Mouse (Mus musculus) spleen, embryonic (tissue): ENCODE measurements around the gene Rassf3.

Experiments used
- CTCF ChIA-PET: fragments of 350-600 bp; sonication (Branson Sonifier 250); formaldehyde crosslinking; loops from one replicate; lab custom pipeline; 2022; lab: Charles Lee

Rassf3 gene

GRCm38 (mm10) chr10:121476190-121476967 is at the start of gene Rassf3:
Rassf3 (minus strand) TSS chr10:121476347.
- CTCF ChIA-PET: no interaction called here

GRCm38 (mm10) chr10:121520923-121521585 is 44.9 kb upstream of the Rassf3 start:
- CTCF ChIA-PET: no interaction called here

GRCm38 (mm10) chr10:121519710-121520109 is 43.6 kb upstream of the Rassf3 start:
- CTCF ChIA-PET: interaction anchor here (0.7 kb wide), 1 partner anchor 64 kb away, joined by 4 read pairs; no protein-coding TSS in a partner anchor

- CTCF ChIA-PET: interaction anchor here (0.6 kb wide), 1 partner anchor 150 kb away, joined by 9 read pairs; no protein-coding TSS in a partner anchor
Measured at GRCm38 (mm10) chr10:121516008-121516600, 40.0 kb upstream of the Rassf3 start.

- CTCF ChIA-PET: no interaction called here
Measured at GRCm38 (mm10) chr10:121509751-121510643, 33.9 kb upstream of the Rassf3 start.

GRCm38 (mm10) chr10:121507755-121508544 is 31.8 kb upstream of the Rassf3 start:
- CTCF ChIA-PET: no interaction called here

GRCm38 (mm10) chr10:121506731-121507583 is 30.8 kb upstream of the Rassf3 start:
- CTCF ChIA-PET: interaction anchor here (0.6 kb wide), 1 partner anchor 14 kb away, joined by 3 read pairs; no protein-coding TSS in a partner anchor

- CTCF ChIA-PET: interaction anchor here (0.7 kb wide), 1 partner anchor 46 kb away, joined by 7 read pairs; no protein-coding TSS in a partner anchor
Measured at GRCm38 (mm10) chr10:121505929-121506328, 29.8 kb upstream of the Rassf3 start.

- CTCF ChIA-PET: interaction anchor here (0.7 kb wide), 2 partner anchors 16 to 47 kb away, joined by 3 to 7 read pairs; no protein-coding TSS in a partner anchor
Measured at GRCm38 (mm10) chr10:121504973-121505911, 29.1 kb upstream of the Rassf3 start.

GRCm38 (mm10) chr10:121501160-121501559 is 25.0 kb upstream of the Rassf3 start:
- CTCF ChIA-PET: interaction anchor here (0.6 to 1.1 kb wide), 4 partner anchors 9 to 145 kb away, joined by 3 to 16 read pairs (median 9); no protein-coding TSS in a partner anchor

GRCm38 (mm10) chr10:121500034-121500433 is 23.9 kb upstream of the Rassf3 start:
- CTCF ChIA-PET: interaction anchor here (0.7 to 1.2 kb wide), 2 partner anchors 11 to 66 kb away, joined by 3 to 9 read pairs; no protein-coding TSS in a partner anchor

GRCm38 (mm10) chr10:121499063-121499462 is 22.9 kb upstream of the Rassf3 start:
- CTCF ChIA-PET: interaction anchor here (0.5 kb wide), 1 partner anchor 73 kb away, joined by 7 read pairs; no protein-coding TSS in a partner anchor

- CTCF ChIA-PET: interaction anchor here (0.8 kb wide), 1 partner anchor 88 kb away, joined by 4 read pairs; no protein-coding TSS in a partner anchor
Measured at GRCm38 (mm10) chr10:121498481-121498904, 22.3 kb upstream of the Rassf3 start.

GRCm38 (mm10) chr10:121497968-121498367 is 21.8 kb upstream of the Rassf3 start:
- CTCF ChIA-PET: interaction anchor here (0.8 kb wide), 1 partner anchor 88 kb away, joined by 4 read pairs; no protein-coding TSS in a partner anchor

- CTCF ChIA-PET: no interaction called here
Measured at GRCm38 (mm10) chr10:121496616-121497015, 20.5 kb upstream of the Rassf3 start.

- CTCF ChIA-PET: interaction anchor here (0.6 kb wide), 2 partner anchors 8 to 23 kb away, joined by 5 to 11 read pairs; no protein-coding TSS in a partner anchor
Measured at GRCm38 (mm10) chr10:121494163-121494425, 17.9 kb upstream of the Rassf3 start.

GRCm38 (mm10) chr10:121493374-121494162 is 17.4 kb upstream of the Rassf3 start:
- CTCF ChIA-PET: interaction anchor here (0.7 kb wide), 1 partner anchor 14 kb away, joined by 3 read pairs; no protein-coding TSS in a partner anchor
